Mouse (Mus musculus) limb, embryonic 11.5 days (tissue): ENCODE measurements around the gene Trmt10a. TPM values are rescaled to one million over a fixed set of nuclear protein-coding genes. Genes with fewer than 3 reads are reported as not detected.
"Not testable (repeated sequence)": the region's sequence is repeated elsewhere in the genome, so short reads cannot be mapped to it uniquely, and the experiment has no call there.

ENCODE experiments used
- ATAC-seq: fragments of 200-750 bp; cut with Nextera tagmentation; 2 replicates; pipeline ENCODE4 v1.8.0; 2017; ENCODE audit warnings: low read depth; ENCODE audit not compliant: insufficient number of reproducible peaks, low FRiP score, low TSS enrichment
- DNase-seq: peaks from one replicate; pipeline ENCODE4 v3.0.0-alpha.2; 2015; ENCODE audit warnings: low spot score
- H3K27ac ChIP-seq: fragments of 300-500 bp; sonication (generic); replicated peaks from 2 replicates; pipeline ENCODE4 v1.5.1; 2014; ENCODE audit warnings: low read depth, mild to moderate bottlenecking, low read length
- H3K27me3 ChIP-seq: fragments of 300-500 bp; sonication (generic); 2 replicates; pipeline ENCODE4 v1.6.1; 2014; ENCODE audit warnings: mild to moderate bottlenecking, low read length, mixed read lengths; ENCODE audit not compliant: control insufficient read depth, insufficient read depth
- H3K36me3 ChIP-seq: fragments of 300-500 bp; sonication (generic); 2 replicates; pipeline ENCODE4 v1.6.1; 2014; ENCODE audit warnings: mild to moderate bottlenecking, low read length, moderate library complexity, mixed read lengths; ENCODE audit not compliant: control insufficient read depth, insufficient read depth
- H3K4me1 ChIP-seq: fragments of 300-500 bp; sonication (generic); 2 replicates; pipeline ENCODE4 v1.6.1; 2014; ENCODE audit warnings: low read length, mixed read lengths; ENCODE audit not compliant: control insufficient read depth, insufficient read depth
- H3K4me2 ChIP-seq: fragments of 300-500 bp; sonication (generic); 2 replicates; pipeline ENCODE4 v1.6.1; 2014; ENCODE audit warnings: low read depth, mild to moderate bottlenecking, moderate library complexity; ENCODE audit not compliant: severe bottlenecking
- H3K4me3 ChIP-seq: fragments of 300-500 bp; sonication (generic); 2 replicates; pipeline ENCODE4 v1.5.1; 2014; ENCODE audit warnings: low read depth, low read length
- H3K9ac ChIP-seq: fragments of 300-500 bp; sonication (generic); 2 replicates; pipeline ENCODE4 v1.6.1; 2014; ENCODE audit warnings: mild to moderate bottlenecking, low read length
- H3K9me3 ChIP-seq: fragments of 300-500 bp; sonication (generic); 2 replicates; pipeline ENCODE4 v1.6.1; 2016; ENCODE audit warnings: low read length; ENCODE audit not compliant: control insufficient read depth
- WGBS: fragments of 180-500 bp; shearing (Covaris S2); extraction: QIAGEN DNeasy Blood & Tissue Kit; methylation state at CpG from one replicate; pipeline ENCODE4 v1.1.7; 2014; 5-methylcytosine and 5-hydroxymethylcytosine counted together
- polyA plus RNA-seq: library from polyadenylated mRNA; unstranded; fragments of >200 nt; fragmentation: Nextera tagmentation; extraction: Ambion mirVana; gene quantifications from 2 replicates; pipeline ENCODE4 v1.2.1, GENCODE M21; 2014

Gene Trmt10a
- polyA plus RNA-seq, 1 experiment from 2014 or later = 18.0 TPM

DNA sequence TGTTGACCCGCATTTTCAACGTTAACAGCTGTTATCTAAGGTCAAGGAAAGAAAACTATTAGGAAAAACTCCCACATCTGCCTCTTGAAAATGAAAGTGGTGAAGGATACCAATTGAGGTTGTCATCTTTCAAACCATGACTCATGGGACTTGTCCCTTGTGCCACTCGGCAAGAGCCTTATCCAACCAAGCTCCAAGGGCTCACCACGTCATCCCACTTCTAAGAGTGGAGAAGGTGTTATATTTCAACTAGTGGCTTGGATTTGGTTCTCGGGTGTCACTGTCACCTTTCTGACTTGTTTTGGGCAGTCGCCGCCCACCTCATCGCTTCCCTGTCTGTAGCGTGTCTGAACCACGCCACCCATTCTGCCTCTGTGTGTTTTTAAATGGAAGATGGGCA lies 19.4 kb upstream of the Trmt10a start:
- DNase-seq (no peak), ATAC-seq (no peak)
- Histone ChIP-seq H3K27ac (no peak overlapping the region), H3K36me3 (no peaks in the 10 kb centered on the region), H3K9ac (no peak overlapping the region), H3K9me3 (no peaks in the 10 kb centered on the region), H3K4me3 (no peak overlapping the region), H3K27me3 (no peaks in the 10 kb centered on the region), H3K4me2 (no peak overlapping the region), H3K4me1 (no peaks in the 10 kb centered on the region)
- WGBS = 77% methylated on average over 10 of the region's 10 CpGs

DNA sequence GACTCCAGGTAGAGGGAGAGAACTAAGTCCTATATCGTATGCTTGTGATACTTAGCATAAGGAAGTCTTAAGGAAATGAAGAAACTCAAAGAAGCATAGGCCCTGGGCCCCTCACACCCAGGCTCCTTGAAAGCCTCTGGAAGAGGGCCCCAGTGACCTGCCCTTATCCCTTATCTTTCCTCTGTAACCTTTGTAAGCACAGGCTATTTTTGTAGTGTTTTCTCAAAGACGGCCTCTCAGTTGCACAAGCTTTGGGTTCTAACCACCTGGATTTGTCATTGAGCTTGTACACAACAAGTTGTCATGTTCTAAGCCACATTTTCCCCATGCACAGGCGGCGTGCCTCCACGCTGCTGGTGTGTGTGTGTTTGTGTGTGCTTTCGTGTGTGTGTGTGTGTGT lies 14.1 kb upstream of the Trmt10a start:
- no peak overlapping the region for H3K4me3 ChIP-seq
- H3K36me3 ChIP-seq = no peaks in the 10 kb centered on the region
- H3K9me3 ChIP-seq = no peaks in the 10 kb centered on the region
- no peak for ATAC-seq
- H3K4me2 ChIP-seq = no peak overlapping the region
- H3K27ac ChIP-seq = no peak overlapping the region
- H3K27me3 ChIP-seq = no peaks in the 10 kb centered on the region
- H3K9ac ChIP-seq = no peak overlapping the region
- H3K4me1 ChIP-seq = no peaks in the 10 kb centered on the region
- 92% methylated on average over 6 of the region's 6 CpGs for WGBS
- no peak for DNase-seq

DNA sequence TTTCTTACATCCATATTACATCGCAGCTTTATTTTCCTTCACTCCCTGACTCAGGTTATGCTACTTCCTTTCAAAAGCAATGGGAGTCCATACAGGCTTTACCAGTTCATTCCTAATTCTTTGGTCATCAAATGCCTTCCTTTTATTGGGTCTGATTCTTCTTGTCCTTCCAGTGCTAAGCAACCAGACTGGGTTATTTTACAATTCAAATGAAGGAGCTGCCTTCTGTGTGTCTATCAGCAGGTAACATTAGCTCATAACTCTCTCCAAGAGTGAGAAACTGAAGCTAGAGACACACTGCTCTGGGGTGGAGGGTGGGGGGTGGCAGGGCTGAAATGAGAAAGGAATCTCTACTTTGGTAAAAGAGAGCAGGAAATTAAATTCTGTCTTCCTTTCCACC lies 12.6 kb upstream of the Trmt10a start:
- H3K27me3 ChIP-seq = no peaks in the 10 kb centered on the region
- 79% methylated on average over 1 of the region's 1 CpGs for WGBS
- no peak overlapping the region for H3K27ac ChIP-seq
- no peaks in the 10 kb centered on the region for H3K36me3 ChIP-seq
- no peaks in the 10 kb centered on the region for H3K9me3 ChIP-seq
- H3K4me1 ChIP-seq = no peaks in the 10 kb centered on the region
- H3K9ac ChIP-seq = no peak overlapping the region
- no peak overlapping the region for H3K4me2 ChIP-seq
- H3K4me3 ChIP-seq = no peak overlapping the region
- ATAC-seq = no peak
- no peak for DNase-seq

DNA sequence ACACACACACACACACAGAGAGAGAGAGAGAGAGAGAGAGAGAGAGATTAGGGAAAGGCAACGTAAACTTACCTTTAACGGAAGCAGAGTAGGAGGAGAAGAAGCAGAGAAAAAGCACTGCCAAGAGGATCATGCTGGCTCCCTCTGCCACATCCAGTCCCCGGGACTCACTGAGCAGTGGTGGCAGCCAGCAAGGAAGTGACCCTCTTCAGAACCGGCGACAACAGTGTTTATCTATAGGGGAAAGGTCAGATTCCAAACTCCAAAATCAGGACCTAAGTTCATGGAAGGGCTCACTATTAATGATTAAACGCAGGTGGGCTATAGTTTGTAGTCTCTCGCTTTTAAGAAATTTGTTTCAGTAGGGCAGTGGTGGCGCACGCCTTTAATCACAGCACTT lies 12.1 kb upstream of the Trmt10a start:
- Histone ChIP-seq H3K4me3 (no peak overlapping the region), H3K36me3 (no peaks in the 10 kb centered on the region), H3K9ac (no peak overlapping the region), H3K27me3 (no peaks in the 10 kb centered on the region), H3K27ac (no peak overlapping the region), H3K9me3 (no peaks in the 10 kb centered on the region), H3K4me1 (no peaks in the 10 kb centered on the region), H3K4me2 (no peak overlapping the region)
- 69% methylated on average over 9 of the region's 9 CpGs for WGBS
- DNase-seq (no peak), ATAC-seq (no peak)

DNA sequence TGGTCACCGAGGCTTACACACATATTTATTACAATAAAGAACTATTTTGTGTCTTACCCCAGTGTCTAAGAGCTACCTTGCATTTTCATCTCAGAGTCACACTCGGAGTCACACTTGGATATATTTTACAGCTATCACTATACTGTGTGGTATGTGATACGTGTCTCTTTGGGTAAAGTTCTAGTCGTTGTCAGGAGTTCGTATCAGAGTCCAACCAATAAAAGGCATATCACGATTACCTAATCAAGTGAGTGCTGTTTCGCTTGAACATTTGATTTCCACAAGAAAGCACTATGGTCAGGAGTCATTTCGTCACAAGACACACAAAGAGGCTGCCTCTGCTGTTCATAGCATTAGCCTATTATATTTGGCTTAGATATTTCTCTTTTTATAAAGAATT lies 9.8 kb upstream of the Trmt10a start:
- Histone ChIP-seq H3K27ac (no peak overlapping the region), H3K9ac (no peak overlapping the region), H3K4me3 (no peak overlapping the region), H3K4me1 (no peaks in the 10 kb centered on the region), H3K9me3 (no peaks in the 10 kb centered on the region), H3K4me2 (no peak overlapping the region), H3K36me3 (no peaks in the 10 kb centered on the region), H3K27me3 (no peaks in the 10 kb centered on the region)
- ATAC-seq (no peak), DNase-seq (no peak)
- 93% methylated on average over 8 of the region's 8 CpGs for WGBS

DNA sequence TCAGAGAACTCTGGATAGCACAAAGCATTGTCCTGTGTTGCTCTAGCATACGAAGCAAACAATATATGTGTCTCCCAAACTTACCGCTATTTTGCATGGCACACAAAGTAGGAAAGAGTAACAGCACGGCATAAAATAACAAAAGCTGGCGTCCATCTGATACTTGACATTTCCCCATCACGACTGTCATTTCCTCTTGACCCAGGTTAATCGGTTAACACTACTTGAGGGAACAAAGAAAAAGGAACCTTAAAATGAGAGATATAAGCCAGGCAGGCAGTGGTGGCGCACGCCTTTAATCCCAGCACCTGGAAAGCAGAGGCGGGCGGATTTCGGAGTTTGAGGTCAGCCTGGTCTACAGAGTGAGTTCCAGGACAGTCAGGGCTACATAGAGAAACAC lies 9.3 kb upstream of the Trmt10a start:
- Histone ChIP-seq H3K4me2 (no peak overlapping the region), H3K4me1 (no peaks in the 10 kb centered on the region), H3K27me3 (no peaks in the 10 kb centered on the region), H3K9me3 (no peaks in the 10 kb centered on the region), H3K4me3 (no peak overlapping the region), H3K9ac (no peak overlapping the region), H3K36me3 (no peaks in the 10 kb centered on the region), H3K27ac (no peak overlapping the region)
- ATAC-seq = no peak
- no peak for DNase-seq
- 83% methylated on average over 11 of the region's 11 CpGs for WGBS

DNA sequence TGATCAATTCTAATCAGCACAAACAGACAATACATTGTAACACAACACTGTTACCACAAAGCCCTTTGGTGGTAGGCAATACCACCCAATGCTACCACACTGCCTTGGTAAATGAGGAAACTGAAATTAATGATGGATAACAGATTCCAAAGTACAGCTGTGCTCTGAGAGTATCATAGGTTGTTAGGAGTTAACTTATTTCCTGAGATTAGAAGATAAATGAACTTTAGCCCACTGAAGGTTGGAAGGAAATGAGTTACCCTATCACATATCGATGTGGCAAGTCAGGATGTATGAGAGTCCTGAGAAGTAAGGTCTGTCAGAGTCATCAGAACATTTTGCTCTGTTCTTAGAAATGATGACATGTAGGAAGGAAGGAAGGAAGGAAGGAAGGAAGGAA lies 8.7 kb upstream of the Trmt10a start:
- Histone ChIP-seq H3K9ac (no peak overlapping the region), H3K4me2 (no peak overlapping the region), H3K4me1 (no peaks in the 10 kb centered on the region), H3K27me3 (no peaks in the 10 kb centered on the region), H3K36me3 (no peaks in the 10 kb centered on the region), H3K9me3 (no peaks in the 10 kb centered on the region), H3K4me3 (no peak overlapping the region), H3K27ac (no peak overlapping the region)
- DNase-seq = no peak
- WGBS = 91% methylated on average over 1 of the region's 1 CpGs
- no peak for ATAC-seq

DNA sequence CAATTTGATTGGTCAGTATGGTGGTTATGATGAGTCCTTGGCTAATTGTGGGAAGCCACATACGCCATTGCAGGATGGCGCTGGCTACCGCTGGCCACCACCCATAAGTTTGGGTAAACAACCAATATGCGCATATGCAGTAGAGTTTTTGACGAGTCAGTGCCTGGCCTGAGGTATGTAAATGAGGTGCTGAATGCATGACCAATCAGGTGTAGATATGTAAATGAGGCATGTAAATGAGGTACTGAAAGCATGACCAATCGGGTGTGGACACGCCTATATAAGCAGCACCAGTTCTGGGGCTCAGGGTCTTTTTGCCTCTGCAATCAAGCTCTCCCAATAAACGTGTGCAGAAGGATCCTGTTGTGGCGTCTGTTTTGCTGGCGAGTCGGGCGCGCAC lies 5.1 kb upstream of the Trmt10a start:
- not testable (repeated sequence) for H3K36me3 ChIP-seq, H3K27ac ChIP-seq, DNase-seq, H3K9ac ChIP-seq, H3K4me3 ChIP-seq, ATAC-seq, H3K4me1 ChIP-seq, H3K9me3 ChIP-seq, H3K27me3 ChIP-seq, H3K4me2 ChIP-seq
- 94% methylated on average over 13 of the region's 13 CpGs for WGBS

DNA sequence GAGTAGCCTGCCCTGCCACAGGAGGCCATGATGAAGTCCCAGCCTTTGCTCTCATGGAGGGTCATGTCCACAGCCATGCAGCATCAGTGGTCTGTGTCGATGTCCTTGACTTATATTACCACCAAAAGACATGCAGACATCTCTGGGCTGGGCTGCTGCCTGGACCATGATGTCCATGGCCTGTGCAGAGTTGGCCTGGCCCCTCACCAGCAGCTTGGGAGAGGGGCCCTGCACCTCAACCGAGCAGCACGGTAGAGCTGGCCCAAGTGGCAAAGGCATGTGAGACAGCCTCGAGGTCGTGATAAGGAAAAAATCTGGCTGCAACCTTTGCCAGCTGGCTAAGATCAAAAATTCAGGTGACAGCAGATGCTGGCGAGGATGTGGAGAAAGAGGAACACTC lies 3.6 kb upstream of the Trmt10a start:
- Histone ChIP-seq H3K4me1 (no peaks in the 10 kb centered on the region), H3K36me3 (no peaks in the 10 kb centered on the region), H3K4me2 (no peak overlapping the region), H3K9me3 (no peaks in the 10 kb centered on the region), H3K27me3 (no peaks in the 10 kb centered on the region), H3K27ac (no peak overlapping the region), H3K4me3 (no peak overlapping the region), H3K9ac (no peak overlapping the region)
- no peak for ATAC-seq
- DNase-seq = no peak
- WGBS = 93% methylated on average over 6 of the region's 6 CpGs
